Mouse (Mus musculus) left cerebral cortex, adult 9 months (tissue): ENCODE results near the gene Olfr959.

Experiments
- DNase-seq, 2 experiments: peaks; one replicate each; pipeline ENCODE4 v3.0.0; 2022; ENCODE audit warnings: low spot score in 2 of 2

The Olfr959 gene

GRCm38 (mm10) chr9:39575469-39575868 lies at the start of gene Olfr959:
Gene Olfr959, minus strand, starts transcription at chr9:39575569.
- no peak for DNase-seq

DNA sequence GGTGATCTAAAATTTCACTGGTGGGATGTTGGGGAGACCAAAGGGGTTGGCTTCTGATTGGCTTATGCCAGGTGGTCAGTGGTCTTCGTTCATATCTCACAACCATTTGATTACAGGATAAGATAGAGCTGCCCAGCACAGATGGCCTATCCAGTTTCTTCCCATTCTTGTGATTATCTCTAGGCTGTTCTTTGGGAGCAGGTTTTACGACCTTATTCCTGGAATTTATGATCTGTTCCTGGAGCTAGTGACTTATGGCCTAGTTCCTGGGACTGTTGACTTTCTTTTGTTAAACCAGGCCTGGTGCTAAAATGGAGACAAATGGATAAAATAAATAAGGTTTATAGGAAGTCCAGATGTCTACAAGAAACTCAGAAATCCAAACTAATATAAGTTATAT lies 49.3 kb upstream of the Olfr959 start:
- DNase-seq: no peak

DNA sequence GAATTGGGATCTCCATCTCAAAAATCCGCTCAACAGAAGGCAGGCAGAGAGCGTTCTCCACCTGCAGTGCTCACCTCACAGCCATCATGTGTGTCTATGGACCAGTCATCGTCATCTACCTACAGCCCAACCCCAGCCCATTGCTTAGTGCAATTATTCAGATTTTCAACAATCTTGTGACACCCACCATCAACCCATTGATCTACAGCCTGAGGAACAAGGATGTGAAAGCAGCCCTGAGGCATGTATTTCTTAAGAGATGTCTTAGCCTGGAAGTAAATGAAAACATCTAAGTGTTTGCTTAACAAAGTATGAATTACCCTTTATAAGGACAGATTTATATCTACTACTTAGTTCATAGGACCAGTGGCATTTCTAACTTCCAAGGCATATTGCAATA lies 48.4 kb upstream of the Olfr959 start:
- no peak for DNase-seq

- DNase-seq: no peak
Measured at GRCm38 (mm10) chr9:39621073-39621472, 45.7 kb upstream of the Olfr959 start, which contains the start of gene Olfr960. Gene Olfr960, plus strand, starts transcription at chr9:39621373.

DNA sequence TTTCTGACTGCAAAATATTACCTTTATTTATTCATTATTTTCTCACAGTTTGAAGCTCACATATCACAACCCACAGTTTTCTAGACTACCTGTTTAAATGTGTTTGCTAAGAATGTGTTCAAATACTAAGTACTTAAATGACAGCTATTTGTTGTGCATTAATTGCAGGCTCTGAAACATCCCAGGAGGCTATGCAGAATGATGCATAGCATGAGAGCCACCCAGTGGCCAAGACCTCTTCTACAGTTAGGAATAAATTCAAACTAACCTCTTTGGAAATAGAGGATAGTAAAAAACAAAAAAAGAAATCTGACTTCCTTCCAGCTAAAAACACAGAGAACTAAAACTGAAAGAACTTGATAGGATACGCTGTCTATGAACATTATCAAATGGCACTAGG lies 36.6 kb upstream of the Olfr959 start:
- DNase-seq: peak in 1 of 2 experiments; percentile 31

- DNase-seq: no peak
Measured at GRCm38 (mm10) chr9:39610355-39610754, 35.0 kb upstream of the Olfr959 start, which contains the start of gene Olfr148. Gene Olfr148, plus strand, starts transcription at chr9:39610655.

GRCm38 (mm10) chr9:39608497-39608896 lies 33.1 kb upstream of the Olfr959 start:
- DNase-seq: no peak

DNA sequence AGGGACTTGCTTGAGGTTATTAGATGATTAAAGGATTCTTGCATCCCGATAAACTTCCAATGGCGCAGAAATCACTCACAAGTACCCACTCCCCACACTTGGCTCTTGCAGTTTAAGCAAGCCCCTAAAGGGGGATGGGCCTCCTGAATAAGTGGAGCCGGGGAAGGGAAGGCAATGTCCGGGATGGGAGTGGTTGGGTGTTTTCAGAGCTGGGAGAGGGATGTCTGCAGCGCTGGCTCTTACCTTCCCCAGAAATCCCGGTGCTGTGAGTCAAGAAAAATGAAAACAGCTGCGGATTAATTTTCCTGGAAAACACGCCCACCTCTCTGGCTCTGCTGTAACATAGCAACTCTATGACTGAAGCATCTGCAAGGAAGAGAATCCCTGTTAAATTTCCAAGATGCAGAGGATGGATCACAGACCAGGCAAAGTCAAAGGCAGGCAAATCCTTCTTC lies 28.7 kb upstream of the Olfr959 start, which contains the start of gene AW551984:
TSS of gene AW551984 (minus strand) at position 405 of the 455 bp plus-strand sequence.
- DNase-seq: peak in 1 of 2 experiments; percentile 2

- DNase-seq: no peak
Measured at GRCm38 (mm10) chr9:39603333-39603845, 28.0 kb upstream of the Olfr959 start.

GRCm38 (mm10) chr9:39602536-39603332 lies 27.4 kb upstream of the Olfr959 start:
- DNase-seq: peak in 1 of 2 experiments; percentile 5

DNA sequence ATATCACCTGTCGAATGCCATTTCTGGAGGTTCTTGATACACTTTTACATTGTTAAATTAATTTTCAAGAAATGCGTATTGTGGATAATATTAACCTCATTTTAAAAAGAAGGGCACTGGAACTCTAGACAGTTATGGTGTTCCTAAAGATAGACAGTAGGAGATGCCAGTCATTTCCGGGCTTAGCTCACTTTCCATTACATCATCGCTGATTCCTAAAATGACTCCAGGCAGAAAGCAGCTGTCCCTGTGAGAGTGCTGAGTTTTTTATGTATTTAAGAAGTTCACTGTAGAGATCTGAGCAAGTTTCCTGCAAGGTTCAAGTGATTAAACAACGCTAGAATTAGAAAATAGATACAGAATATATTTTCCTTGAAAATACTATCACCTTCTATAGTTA lies 1.7 kb upstream of the Olfr959 start:
- DNase-seq: no peak

GRCm38 (mm10) chr9:39558349-39558647 lies 17.1 kb downstream of the Olfr959 start:
- no peak for DNase-seq

- peak; percentile 9 to 23 for DNase-seq
Measured at GRCm38 (mm10) chr9:39557529-39558348, 17.6 kb downstream of the Olfr959 start.

DNA sequence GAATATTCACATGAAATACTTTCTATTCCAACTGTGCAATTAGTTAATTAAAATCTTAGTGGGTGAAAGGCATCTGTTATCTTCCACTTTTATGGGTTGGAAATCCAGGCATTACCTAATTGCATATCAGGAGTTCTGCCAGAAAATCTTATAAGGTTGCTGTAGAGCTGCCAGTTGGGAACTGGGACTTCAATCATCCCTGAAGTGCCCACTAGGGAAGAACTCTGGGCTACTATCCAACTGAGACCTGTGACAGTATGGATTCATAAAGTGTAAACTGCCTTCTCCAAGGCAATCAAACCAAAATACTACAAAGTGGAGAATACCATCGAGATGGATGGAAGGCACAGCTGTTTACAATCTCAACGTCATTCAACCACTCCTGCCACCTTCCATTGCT lies 21.4 kb downstream of the Olfr959 start, which contains the start of gene Olfr958:
TSS of gene Olfr958 (minus strand) at position 109 of the 400 bp plus-strand sequence.
- no peak for DNase-seq

- no peak for DNase-seq
Measured at GRCm38 (mm10) chr9:39550806-39551205, 24.6 kb downstream of the Olfr959 start.

GRCm38 (mm10) chr9:39523616-39524285 lies 51.6 kb downstream of the Olfr959 start:
- no peak for DNase-seq
